Mouse (Mus musculus) adrenal gland, adult 2 months (tissue): Measurements from ENCODE around the gene Epb41l2. TPM values are rescaled to one million over a fixed set of nuclear protein-coding genes. Genes with fewer than 3 reads are reported as not detected.
A peak's percentile ranks its signal among the peaks of the same experiment; 100 is the strongest.

Source experiments
- DNase-seq: peaks from one replicate; pipeline ENCODE4 v3.0.0; 2021
- long read RNA-seq: library from polyadenylated mRNA; stranded (forward); transcript quantifications from one replicate; pipeline ENCODE4 v2.0.0, GENCODE M21; 2021
- polyA plus RNA-seq: library from polyadenylated mRNA; depleted of rRNA; stranded (reverse); fragments of >200 nt; gene quantifications from 2 replicates; pipeline ENCODE4 v1.2.3, GENCODE M21; 2012; rRNA removed
- total RNA-seq, 2 experiments: library from RNA; stranded (reverse); gene quantifications; 2 replicates each; pipeline ENCODE4 v1.2.3; 2021

Gene Epb41l2
- total RNA-seq (10 to 100 TPM; 61.7 to 71.6 TPM), polyA plus RNA-seq (16.9 and 20.5 TPM in 2 replicates)
- long read RNA-seq, full-length matches to known transcripts = 3 of 12 reads
- long read RNA-seq, partial matches to known transcripts = 5 of 12 reads
- long read RNA-seq, other reads (novel, unspliced or antisense) = 4 of 12 reads

- peak; percentile 97 for DNase-seq
Measured at GRCm38 (mm10) chr10:25359208-25359958, at the start of gene Epb41l2. Epb41l2 (plus strand) TSS chr10:25359798.

GRCm38 (mm10) chr10:25309996-25310395, 49.6 kb upstream of the Epb41l2 start:
- no peak for DNase-seq

- DNase-seq = peak; percentile 57
Measured at GRCm38 (mm10) chr10:25310736-25311135, 48.9 kb upstream of the Epb41l2 start.

- no peak for DNase-seq
Measured at GRCm38 (mm10) chr10:25311554-25312212, 47.9 kb upstream of the Epb41l2 start.

- DNase-seq = no peak
Measured at GRCm38 (mm10) chr10:25313856-25314584, 45.6 kb upstream of the Epb41l2 start.

- no peak for DNase-seq
Measured at GRCm38 (mm10) chr10:25317665-25318064, 41.9 kb upstream of the Epb41l2 start.

- no peak for DNase-seq
Measured at GRCm38 (mm10) chr10:25318405-25318804, 41.2 kb upstream of the Epb41l2 start.

GRCm38 (mm10) chr10:25319531-25319930, 40.1 kb upstream of the Epb41l2 start:
- no peak for DNase-seq

- DNase-seq = no peak
Measured at GRCm38 (mm10) chr10:25321198-25321597, 38.4 kb upstream of the Epb41l2 start.

- no peak for DNase-seq
Measured at GRCm38 (mm10) chr10:25325690-25326089, 33.9 kb upstream of the Epb41l2 start.

- no peak for DNase-seq
Measured at GRCm38 (mm10) chr10:25327511-25327910, 32.1 kb upstream of the Epb41l2 start.

GRCm38 (mm10) chr10:25330094-25330493, 29.5 kb upstream of the Epb41l2 start:
- no peak for DNase-seq

GRCm38 (mm10) chr10:25331321-25332049, 28.1 kb upstream of the Epb41l2 start:
- peak; percentile 11 for DNase-seq

- no peak for DNase-seq
Measured at GRCm38 (mm10) chr10:25333390-25334079, 26.1 kb upstream of the Epb41l2 start.

- DNase-seq = no peak
Measured at GRCm38 (mm10) chr10:25340675-25341074, 18.9 kb upstream of the Epb41l2 start.

- no peak for DNase-seq
Measured at GRCm38 (mm10) chr10:25342801-25343200, 16.8 kb upstream of the Epb41l2 start.

GRCm38 (mm10) chr10:25353941-25354340, 5.7 kb upstream of the Epb41l2 start:
- no peak for DNase-seq

GRCm38 (mm10) chr10:25354390-25354789, 5.2 kb upstream of the Epb41l2 start:
- no peak for DNase-seq

GRCm38 (mm10) chr10:25359959-25360811, 587 bp downstream of the Epb41l2 start:
- peak; percentile 49 for DNase-seq

- no peak for DNase-seq
Measured at GRCm38 (mm10) chr10:25362235-25362634, 2.6 kb downstream of the Epb41l2 start.
